Mouse (Mus musculus): ENCODE data around the gene Mmp8. TPM values are rescaled to one million over a fixed set of nuclear protein-coding genes. Genes with fewer than 3 reads are reported as not detected.

Mmp8 gene
- total RNA-seq (2015; ENCODE audit: low replicate concordance) (25.6 and 53.0 TPM in 2 replicates), total RNA-seq (2017; ENCODE audit: low replicate concordance) (34.0 and 41.5 TPM in 2 replicates)

GRCm38 (mm10) chr9:7558221-7559017 lies at the start of gene Mmp8:
Gene Mmp8 (plus strand): TSS chr9:7558456.
- no peak for ATAC-seq (replicated peaks; ENCODE audit: low FRiP score, poor library complexity, severe bottlenecking)

DNA sequence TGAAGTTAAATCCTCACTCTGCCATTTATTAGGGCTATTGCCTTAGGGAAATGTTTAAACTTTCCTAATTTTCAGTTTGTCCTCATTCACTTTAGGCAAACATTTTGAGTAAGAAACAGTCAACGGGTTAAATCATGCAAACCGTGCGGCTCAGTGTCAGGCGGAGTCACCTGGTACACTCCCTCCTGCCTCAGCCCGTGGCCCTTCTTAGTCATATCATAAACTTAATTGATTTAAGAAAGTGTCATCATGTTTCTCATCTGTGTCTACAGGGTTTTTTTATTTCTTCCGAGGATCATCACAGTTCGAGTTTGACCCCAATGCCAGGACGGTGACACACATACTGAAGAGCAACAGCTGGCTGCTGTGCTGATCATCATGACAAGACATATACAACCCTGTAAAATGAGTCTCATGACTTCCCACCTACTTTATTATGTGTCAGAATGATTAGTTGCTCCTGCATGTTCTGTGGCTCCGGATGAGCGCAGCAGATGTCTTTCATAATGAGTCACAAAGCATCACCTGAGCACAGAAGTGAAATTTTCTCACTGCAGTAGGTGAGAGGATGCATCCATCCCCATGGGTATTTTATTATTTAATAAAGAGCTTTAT lies 48.5 kb upstream of the Mmp8 start:
- ATAC-seq (replicated peaks; ENCODE audit: low FRiP score, poor library complexity, severe bottlenecking), result no peak

- no peak for ATAC-seq (replicated peaks; ENCODE audit: low FRiP score, poor library complexity, severe bottlenecking)
These were observed 40.2 kb upstream of the Mmp8 start for GRCm38 (mm10) chr9:7517944-7518571.

DNA sequence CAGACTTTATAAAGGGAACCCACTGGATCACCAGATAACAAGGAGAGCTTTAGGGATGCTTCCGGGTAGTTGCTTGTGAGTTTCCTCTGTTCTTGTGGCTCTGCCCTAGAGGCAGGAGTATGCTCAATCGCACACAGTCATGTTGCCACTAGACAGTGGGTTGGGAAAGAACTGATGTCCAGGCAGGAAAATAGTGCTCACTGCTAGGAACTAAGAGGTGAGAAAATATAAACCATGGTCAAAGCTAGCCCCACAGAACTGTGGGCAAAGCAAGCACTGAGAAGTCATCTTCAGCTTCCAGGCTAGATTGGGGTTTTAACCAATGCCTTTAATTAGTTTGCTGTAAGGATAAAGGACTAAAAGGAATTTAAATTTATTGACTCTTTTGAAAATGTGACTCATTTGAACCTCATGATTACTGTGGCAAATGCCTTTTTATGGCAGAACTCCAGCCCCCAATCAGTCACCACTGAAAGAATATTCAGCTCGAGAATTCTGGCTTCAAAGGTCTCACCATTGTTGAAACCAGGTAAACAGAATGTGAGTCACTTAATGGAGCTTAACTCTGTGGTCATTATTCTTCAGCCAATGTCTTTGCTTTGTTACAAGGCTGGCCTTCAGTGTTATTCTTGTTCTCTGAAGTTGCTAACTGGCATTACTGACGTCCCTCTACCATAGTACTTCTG lies 31.9 kb upstream of the Mmp8 start:
- no peak for ATAC-seq (replicated peaks; ENCODE audit: low FRiP score, poor library complexity, severe bottlenecking)

DNA sequence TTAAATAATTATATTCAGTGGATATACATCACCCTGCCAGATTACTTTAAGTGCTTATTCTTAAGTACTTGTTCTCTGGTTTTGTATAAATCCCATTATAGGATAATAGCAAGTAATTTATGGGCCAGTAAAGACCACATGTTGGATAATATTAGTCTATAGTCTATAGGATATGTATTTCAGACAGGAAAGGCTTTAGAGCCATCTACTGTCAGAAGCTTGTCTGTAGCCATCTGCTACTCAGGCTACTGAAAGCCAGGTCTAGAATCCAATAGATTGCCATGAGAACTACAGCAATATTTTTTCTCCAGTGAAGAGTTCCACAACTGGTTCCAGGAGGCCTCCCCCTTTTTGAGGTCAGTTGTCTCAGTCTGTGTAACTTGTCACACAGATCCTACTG lies 15.5 kb upstream of the Mmp8 start:
- ATAC-seq (replicated peaks; ENCODE audit: low FRiP score, poor library complexity, severe bottlenecking), result no peak

DNA sequence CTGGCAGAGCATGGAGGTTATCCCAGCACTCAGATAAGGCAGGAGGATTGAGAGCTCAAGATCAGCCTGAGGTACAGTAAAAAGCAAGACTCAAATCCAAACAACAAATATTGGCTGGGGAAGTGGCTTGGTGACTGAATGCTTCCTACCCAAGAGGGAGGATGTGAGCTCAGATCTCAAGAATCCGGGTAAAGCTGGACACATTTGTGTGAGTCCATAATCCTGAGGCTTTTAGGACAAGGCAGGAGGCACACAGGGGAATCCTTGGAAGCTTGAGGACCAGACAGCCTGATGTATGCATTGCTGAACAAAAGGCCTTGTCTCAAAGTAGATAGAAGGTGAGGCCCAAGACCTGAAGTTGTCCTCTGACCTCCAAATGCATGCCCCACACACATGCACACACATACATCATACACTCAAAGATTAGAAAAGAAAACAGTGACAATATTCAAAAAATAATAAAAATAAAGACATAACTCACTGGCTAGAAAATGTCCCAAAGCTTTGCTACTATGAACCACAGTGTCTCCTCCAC lies 13.3 kb upstream of the Mmp8 start:
- no peak for ATAC-seq (replicated peaks; ENCODE audit: low FRiP score, poor library complexity, severe bottlenecking)

- ATAC-seq (replicated peaks; ENCODE audit: low FRiP score, poor library complexity, severe bottlenecking), result no peak
These were observed 12.8 kb upstream of the Mmp8 start for GRCm38 (mm10) chr9:7545471-7545870.

GRCm38 (mm10) chr9:7545920-7546319 lies 12.3 kb upstream of the Mmp8 start:
- no peak for ATAC-seq (replicated peaks; ENCODE audit: low FRiP score, poor library complexity, severe bottlenecking)

DNA sequence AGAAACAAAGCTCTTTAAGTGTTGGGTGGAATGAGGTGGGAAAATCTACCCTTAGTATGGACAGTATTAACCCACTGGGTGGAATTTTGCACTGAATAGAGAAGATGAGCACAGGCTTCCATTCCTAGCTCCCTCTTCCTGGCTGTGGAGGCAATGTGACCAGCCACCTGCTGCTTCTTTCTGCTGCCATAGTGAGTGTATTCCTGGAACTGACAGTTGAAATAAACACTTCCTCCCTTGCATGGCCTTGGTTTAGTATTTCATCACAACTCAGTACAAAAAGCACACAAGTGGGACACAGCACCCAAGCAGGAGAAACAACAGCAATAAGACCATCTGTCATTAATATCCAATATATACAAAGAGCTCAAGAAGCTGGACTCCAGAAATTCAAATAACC lies 6.3 kb upstream of the Mmp8 start:
- ATAC-seq (replicated peaks; ENCODE audit: low FRiP score, poor library complexity, severe bottlenecking), result no peak

GRCm38 (mm10) chr9:7553536-7553935 lies 4.7 kb upstream of the Mmp8 start:
- ATAC-seq (replicated peaks; ENCODE audit: low FRiP score, poor library complexity, severe bottlenecking), result no peak

DNA sequence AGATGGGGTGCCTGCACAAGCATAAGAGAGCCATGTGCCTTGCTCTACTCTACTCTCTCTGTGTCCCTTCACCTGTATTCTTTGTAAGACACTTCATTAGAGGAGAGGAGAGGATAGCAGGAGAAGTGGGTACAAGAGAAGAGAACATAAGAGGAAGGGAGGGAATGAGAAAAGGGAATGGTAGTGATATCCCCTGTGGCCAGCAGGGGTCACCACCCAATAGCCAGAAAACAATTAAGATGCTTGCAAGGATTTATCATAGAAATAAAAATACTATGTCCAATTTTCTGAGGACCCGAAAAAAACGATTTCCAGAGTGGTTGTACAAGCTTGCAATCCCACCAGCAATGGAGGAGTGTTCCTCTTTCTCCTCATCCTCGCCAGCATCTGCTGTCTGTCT lies 3.9 kb upstream of the Mmp8 start:
- no peak for ATAC-seq (replicated peaks; ENCODE audit: low FRiP score, poor library complexity, severe bottlenecking)

GRCm38 (mm10) chr9:7560026-7560425 lies 1.8 kb downstream of the Mmp8 start:
- ATAC-seq (replicated peaks; ENCODE audit: low FRiP score, poor library complexity, severe bottlenecking), result no peak

- ATAC-seq (replicated peaks; ENCODE audit: low FRiP score, poor library complexity, severe bottlenecking), result no peak
These were observed 9.1 kb downstream of the Mmp8 start for GRCm38 (mm10) chr9:7567376-7567775.

GRCm38 (mm10) chr9:7567923-7568322 lies 9.7 kb downstream of the Mmp8 start:
- no peak for ATAC-seq (replicated peaks; ENCODE audit: low FRiP score, poor library complexity, severe bottlenecking)

- ATAC-seq (replicated peaks; ENCODE audit: low FRiP score, poor library complexity, severe bottlenecking), result no peak
These were observed 12.2 kb downstream of the Mmp8 start for GRCm38 (mm10) chr9:7570485-7570884.

DNA sequence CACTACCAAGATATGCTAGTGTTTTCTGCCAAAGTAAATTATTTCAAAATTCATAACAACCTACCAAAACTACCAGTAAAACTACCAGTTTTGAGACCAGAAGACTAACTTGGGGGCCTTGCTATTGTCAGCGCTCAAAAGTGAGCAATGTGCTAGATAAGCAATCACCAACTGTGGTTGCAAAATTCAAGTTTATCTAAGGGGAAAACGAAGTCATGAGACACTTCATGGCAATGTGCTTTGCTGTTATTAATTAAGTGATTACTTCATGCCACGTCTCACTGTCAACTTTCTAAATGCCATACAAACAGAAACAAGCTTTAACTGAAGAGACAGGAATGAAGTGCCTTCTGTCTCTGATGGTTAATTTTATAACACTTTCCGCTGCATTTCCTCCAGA lies 12.9 kb downstream of the Mmp8 start, which contains the start of gene Mmp27:
Gene Mmp27 (plus strand): TSS at position 235 of the 400 bp plus-strand sequence.
- no peak for ATAC-seq (replicated peaks; ENCODE audit: low FRiP score, poor library complexity, severe bottlenecking)

DNA sequence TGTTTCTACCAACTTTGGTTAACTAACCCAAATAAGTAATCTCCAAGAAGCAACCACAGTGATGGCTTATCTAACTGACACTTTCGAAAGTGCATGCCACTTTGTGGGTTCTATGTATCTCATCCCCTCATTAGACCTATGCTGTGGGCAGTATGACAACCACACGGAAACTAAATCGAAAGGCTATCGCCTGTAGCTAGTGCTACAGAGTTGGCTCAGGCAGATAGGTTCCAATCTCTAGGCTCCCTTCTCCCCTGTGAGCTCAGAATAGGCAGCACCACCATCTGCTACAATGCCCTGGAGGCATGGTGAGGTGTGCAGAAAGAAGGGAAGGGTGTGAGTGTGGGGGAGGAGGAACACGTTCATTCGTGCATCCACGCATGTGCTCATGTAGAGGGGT lies 13.9 kb downstream of the Mmp8 start:
- no peak for ATAC-seq (replicated peaks; ENCODE audit: low FRiP score, poor library complexity, severe bottlenecking)

- ATAC-seq (replicated peaks; ENCODE audit: low FRiP score, poor library complexity, severe bottlenecking), result no peak
These were observed 14.5 kb downstream of the Mmp8 start for GRCm38 (mm10) chr9:7572663-7573308.

DNA sequence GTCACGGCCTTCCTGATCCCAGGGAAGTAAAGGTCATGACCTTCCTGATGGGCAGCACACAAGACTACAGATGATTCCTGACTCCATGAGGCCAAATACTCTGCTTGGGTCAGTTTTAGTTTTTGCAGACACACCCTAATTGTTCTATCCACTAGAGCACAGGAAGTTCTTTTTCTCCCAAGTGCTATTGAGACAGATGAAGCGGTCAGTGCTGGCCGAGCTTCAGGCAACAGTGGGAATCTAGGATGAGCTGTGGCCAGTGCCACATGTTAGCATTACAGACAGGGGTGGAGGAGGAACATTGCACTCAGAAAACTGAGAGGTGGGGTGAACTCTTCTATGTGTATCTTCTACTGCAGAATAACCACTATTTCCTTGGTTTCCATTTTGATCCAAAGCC lies 17.3 kb downstream of the Mmp8 start:
- ATAC-seq (replicated peaks; ENCODE audit: low FRiP score, poor library complexity, severe bottlenecking), result no peak

DNA sequence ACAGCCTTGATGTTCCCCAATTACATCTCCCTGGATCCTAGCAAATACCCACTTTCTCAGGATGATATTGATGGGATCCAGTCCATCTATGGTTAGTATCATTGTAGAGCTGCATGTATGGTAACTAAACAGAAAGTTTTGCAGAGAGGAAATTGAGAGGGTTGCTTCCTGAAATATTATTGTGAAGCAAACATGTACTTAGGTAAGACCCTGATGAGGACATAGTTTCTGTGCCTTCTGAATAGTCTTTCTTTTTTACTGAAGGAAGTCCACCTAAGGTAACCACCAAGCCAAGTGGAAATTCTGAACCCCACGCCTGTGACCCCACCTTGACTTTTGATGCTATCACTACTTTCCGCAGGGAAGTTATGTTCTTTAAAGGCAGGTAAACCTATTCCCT lies 19.1 kb downstream of the Mmp8 start:
- ATAC-seq (replicated peaks; ENCODE audit: low FRiP score, poor library complexity, severe bottlenecking), result no peak

Measured in erythroid progenitor cell, adult 5-6 weeks (primary cell).